Mouse (Mus musculus): Measurements from ENCODE around the gene Pdxdc1.

DNA sequence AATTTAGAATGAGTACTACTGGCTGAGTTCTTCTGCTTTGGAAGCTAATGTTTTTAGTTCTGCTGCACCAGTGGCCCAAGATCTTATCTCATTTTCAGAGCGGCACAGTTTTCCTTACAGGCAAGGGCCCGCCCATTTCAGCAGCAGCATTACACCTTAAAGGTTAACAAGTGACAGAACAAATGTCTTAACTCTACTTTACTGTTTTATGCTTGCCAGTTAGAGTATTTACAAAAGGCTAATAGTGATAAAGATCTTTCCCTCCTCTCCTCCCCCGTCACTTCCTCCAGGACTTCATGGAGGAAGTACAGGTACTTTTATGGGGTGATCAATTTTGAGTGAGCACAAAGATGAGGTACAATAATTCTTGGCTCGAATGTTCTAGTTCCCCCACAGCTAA is 36.9 kb downstream of the Pdxdc1 start:
- TF ChIP-seq ZC3H11A (IDR thresholded peaks at IDR 0.05; ENCODE audit: borderline replicate concordance, low read depth, low read length) (no peak), ZNF384 (IDR thresholded peaks at IDR 0.05; ENCODE audit: low read depth, low read length) (no peak), MAFK (IDR thresholded peaks at IDR 0.05; ENCODE audit: insufficient read depth, low read depth, low read length) (no peak)
